Mouse (Mus musculus): ENCODE results near the gene 4931428L18Rik. TPM values are rescaled to one million over a fixed set of nuclear protein-coding genes. Genes with fewer than 3 reads are reported as not detected.

Gene 4931428L18Rik
- polyA plus RNA-seq, 1 experiment from 2014 or later: not detected

DNA sequence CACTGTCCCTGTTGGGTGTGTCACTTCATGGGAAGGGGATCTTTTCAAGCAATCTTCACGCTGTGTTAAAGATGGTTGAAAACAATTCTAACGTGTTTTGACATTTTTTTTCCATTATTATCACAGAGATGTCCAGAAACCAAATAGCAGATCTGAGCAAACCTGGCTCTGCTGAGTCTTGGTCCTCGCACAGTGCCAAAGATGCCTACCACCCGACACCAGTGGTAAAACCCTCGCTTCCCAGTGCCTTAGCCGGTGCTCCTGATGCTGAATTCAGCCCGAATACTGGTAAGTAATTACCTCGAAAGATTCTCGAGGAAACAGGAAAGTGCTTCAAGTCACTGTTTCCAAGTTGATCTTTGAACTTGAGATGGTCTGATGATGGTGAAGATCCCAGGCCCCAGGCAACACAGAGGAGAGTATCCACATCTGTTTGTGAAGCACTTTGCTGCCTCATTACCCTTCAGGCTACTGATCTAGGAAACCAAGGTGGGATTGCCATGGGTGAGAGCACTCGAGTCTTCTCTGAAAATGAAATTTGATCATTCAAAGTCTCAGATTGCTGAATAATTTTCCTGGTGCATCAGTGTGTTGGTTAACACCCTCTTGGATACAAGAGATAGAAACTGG is 32.1 kb downstream of the 4931428L18Rik start:
- Histone ChIP-seq H3K27me3 (no peaks in the 10 kb centered on the region), H3K27ac (no peak overlapping the region), H3K4me3 (replicated peaks) (no peak overlapping the region), H3K36me3 (no peaks in the 10 kb centered on the region), H3K9ac (replicated peaks) (no peak overlapping the region), H3K9me3 (no peaks in the 10 kb centered on the region), H3K4me1 (replicated peaks) (no peaks in the 10 kb centered on the region), H3K4me2 (no peak overlapping the region)
- WGBS: 77% methylated on average over 10 of the region's 10 CpGs
- ATAC-seq (ENCODE audit: insufficient number of reproducible peaks, insufficient read depth, low FRiP score, low TSS enrichment, low read depth): no peak

DNA sequence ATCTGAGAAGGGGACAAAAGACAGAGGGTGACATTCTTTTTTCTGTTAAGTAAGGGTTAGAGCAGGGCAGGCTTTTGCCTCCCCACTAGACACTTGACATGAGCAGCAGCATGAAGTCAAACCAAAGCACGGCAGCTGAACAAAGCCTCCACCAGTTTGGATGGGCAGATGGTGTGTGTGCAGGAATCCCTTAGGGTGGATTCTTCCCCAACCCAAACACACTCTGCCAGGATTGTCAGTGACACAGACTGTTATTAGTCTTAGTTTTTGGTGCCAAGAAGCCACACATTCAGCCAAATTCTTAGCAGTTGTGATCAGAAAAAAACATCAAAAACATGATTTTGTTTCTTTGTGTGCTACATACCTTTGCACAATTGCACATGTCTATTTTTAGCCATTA is 44.2 kb downstream of the 4931428L18Rik start:
- WGBS: 82% methylated on average over 1 of the region's 1 CpGs
- H3K9ac ChIP-seq (replicated peaks): no peak overlapping the region
- H3K36me3 ChIP-seq: no peaks in the 10 kb centered on the region
- no peak for ATAC-seq (ENCODE audit: insufficient number of reproducible peaks, insufficient read depth, low FRiP score, low TSS enrichment, low read depth)
- H3K4me3 ChIP-seq (replicated peaks): no peak overlapping the region
- H3K4me1 ChIP-seq (replicated peaks): no peaks in the 10 kb centered on the region
- H3K27me3 ChIP-seq: no peaks in the 10 kb centered on the region
- H3K9me3 ChIP-seq: no peaks in the 10 kb centered on the region
- no peak overlapping the region for H3K4me2 ChIP-seq
- H3K27ac ChIP-seq: no peak overlapping the region

DNA sequence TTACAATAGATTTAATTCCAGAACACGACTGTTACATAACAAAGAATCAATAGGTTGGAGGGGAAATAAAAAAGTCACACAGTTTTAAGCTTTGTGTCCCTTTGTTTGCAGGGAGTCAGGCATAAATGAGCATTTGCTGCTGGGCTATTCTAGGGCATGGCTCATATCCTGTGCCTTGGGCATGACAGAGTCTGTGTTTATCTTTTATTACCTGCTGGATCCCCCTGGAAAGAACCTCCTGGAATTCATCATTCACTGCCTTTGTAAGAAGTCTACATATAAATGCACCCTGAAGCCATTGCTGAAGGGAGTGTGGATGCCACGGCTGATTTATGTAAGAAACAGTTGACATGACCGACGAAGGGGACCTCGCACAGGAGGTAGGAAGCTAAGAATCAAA is 46.4 kb downstream of the 4931428L18Rik start, which contains the start of gene Lgsn:
Gene Lgsn, plus strand, starts transcription at position 301 of the 400 bp plus-strand sequence.
- 62% methylated on average over 5 of the region's 5 CpGs for WGBS
- H3K4me2 ChIP-seq: no peak within 1 kb of the TSS
- no peak within 1 kb of the TSS for H3K27ac ChIP-seq
- no peak within 1 kb of the TSS for H3K4me3 ChIP-seq (replicated peaks)
- H3K27me3 ChIP-seq: no peaks in the 10 kb centered on the region
- H3K9ac ChIP-seq (replicated peaks): no peak within 1 kb of the TSS
- no peaks in the 10 kb centered on the region for H3K36me3 ChIP-seq
- ATAC-seq (ENCODE audit: insufficient number of reproducible peaks, insufficient read depth, low FRiP score, low TSS enrichment, low read depth): no peak
- H3K4me1 ChIP-seq (replicated peaks): no peaks in the 10 kb centered on the region
- H3K9me3 ChIP-seq: no peaks in the 10 kb centered on the region

DNA sequence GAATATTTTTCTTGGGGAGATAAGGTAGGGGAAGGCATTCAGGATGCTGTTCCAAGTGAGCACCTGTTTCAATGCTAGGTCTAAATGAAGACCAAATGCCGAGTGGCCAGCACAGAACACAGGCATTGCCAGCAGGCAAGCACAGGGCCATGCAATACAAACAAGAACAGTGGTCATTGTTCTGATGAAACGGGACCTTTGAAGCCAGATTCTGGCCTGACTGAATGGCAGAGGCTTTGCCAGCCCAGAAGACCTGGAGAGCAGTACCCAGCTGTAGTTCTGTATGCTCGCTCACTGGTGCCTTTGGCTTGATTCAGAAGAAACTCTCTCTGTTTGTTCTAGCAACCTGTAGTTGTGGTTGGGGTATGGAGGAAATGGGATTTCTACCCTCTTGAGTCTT is 47.1 kb downstream of the 4931428L18Rik start:
- no peak for ATAC-seq (ENCODE audit: insufficient number of reproducible peaks, insufficient read depth, low FRiP score, low TSS enrichment, low read depth)
- Histone ChIP-seq H3K4me3 (replicated peaks) (no peak overlapping the region), H3K36me3 (no peaks in the 10 kb centered on the region), H3K9me3 (no peaks in the 10 kb centered on the region), H3K27ac (no peak overlapping the region), H3K27me3 (no peaks in the 10 kb centered on the region), H3K4me1 (replicated peaks) (no peaks in the 10 kb centered on the region), H3K4me2 (no peak overlapping the region), H3K9ac (replicated peaks) (no peak overlapping the region)
- WGBS: 86% methylated on average over 3 of the region's 3 CpGs

DNA sequence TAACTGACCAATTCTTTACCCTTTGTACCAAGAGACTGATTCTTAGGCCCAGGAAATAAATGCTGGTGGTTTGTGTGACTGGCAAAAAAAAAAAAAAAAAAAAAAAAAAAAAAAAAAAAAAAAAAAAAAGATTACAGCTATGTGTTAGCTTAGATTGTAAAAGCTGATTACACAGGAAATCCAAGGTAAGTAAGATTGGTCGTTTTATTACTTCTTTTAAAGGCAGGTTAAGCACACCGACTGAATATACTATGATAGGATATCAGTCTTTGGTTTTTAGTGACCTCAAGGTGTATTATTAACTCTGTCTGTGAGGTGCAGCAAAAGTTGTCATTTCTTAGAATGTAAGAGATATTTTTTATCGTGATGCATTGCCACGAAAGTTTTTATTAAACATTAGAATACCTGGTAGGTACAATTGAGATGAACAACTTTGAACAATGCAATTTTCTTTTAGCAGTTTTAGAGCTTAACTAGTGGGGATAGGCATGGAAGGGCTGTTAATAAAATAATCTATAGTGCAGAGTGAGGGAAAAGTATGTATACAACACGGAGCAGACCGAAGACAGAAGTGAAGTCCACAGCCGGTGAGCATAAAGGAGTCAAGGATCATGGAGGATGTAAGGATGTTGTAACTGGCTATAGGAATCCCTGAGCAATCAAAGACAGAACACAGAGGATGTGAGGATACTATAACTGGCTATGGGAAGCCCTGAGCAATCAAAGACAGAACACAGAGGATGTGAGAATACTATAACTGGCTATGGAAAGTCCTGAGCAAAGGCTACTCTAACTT is 57.0 kb downstream of the 4931428L18Rik start:
- no peak overlapping the region for H3K9ac ChIP-seq (replicated peaks)
- no peaks in the 10 kb centered on the region for H3K36me3 ChIP-seq
- no peaks in the 10 kb centered on the region for H3K4me1 ChIP-seq (replicated peaks)
- no peaks in the 10 kb centered on the region for H3K27me3 ChIP-seq
- H3K27ac ChIP-seq: no peak overlapping the region
- no peak for ATAC-seq (ENCODE audit: insufficient number of reproducible peaks, insufficient read depth, low FRiP score, low TSS enrichment, low read depth)
- 0 out of 2 replicates have a peak, but pooled peaks cover under 1% of the 10 kb centered on the region for H3K9me3 ChIP-seq
- H3K4me2 ChIP-seq: no peak overlapping the region
- no peak overlapping the region for H3K4me3 ChIP-seq (replicated peaks)
- 82% methylated on average over 7 of the region's 7 CpGs for WGBS

DNA sequence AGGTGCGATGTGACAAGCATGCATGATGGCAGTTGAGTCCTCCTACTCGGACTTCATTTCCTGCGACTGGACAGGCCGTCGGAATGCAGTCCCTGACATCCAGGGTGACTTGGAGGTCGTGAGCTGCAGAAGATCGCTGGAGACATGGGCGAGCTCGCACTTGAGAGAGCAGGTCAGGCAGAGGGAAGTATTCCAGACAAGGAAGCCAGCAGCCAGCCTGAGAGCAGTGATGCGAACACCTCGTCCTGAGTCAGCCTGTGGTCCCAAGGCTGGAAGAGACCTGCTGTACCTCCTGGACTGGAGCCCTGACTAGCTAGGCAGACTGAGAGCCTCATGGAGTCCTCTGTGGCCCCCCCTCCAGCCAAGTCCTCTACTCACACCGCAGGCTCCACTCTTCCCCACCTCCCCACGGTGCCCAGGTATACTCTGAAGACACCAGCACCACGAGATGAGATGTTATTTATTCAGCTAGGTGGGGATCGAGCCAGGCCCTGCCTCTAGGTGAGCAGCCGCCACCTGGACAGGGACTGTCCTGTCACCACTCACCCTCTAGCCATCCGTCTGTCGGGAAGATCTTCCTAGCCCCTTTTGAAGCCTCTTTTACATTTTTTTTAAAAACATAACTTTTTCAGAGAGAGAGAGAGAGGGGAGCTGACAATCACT is 57.8 kb downstream of the 4931428L18Rik start:
- WGBS: 55% methylated on average over 18 of the region's 18 CpGs
- Histone ChIP-seq H3K9me3 (0 out of 2 replicates have a peak, but pooled peaks cover 4% of the 10 kb centered on the region), H3K4me1 (replicated peaks) (no peaks in the 10 kb centered on the region), H3K36me3 (no peaks in the 10 kb centered on the region), H3K4me3 (replicated peaks) (no peak overlapping the region), H3K27ac (no peak overlapping the region), H3K4me2 (no peak overlapping the region), H3K9ac (replicated peaks) (no peak overlapping the region), H3K27me3 (no peaks in the 10 kb centered on the region)
- no peak; the same call in 1 of the 2 replicates for ATAC-seq (ENCODE audit: insufficient number of reproducible peaks, insufficient read depth, low FRiP score, low TSS enrichment, low read depth)

DNA sequence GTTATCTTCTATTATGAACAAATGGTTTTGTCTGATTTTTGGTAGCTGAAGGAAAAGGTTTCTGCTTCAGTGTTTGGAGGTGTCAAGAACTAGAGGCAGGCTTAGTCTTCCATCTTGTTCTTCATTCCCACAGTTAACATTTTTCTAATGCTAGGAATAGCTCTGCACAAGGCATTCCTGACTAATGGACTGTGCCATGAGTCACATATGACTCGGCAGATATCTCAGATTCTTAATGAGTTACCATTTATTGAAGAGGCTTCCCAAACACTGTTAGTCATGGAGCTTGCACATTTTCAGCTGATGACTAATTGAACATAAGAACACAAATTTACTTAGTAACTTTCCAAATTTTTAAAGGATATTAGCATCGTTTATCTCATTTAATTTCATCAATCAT is 65.6 kb downstream of the 4931428L18Rik start:
- H3K4me3 ChIP-seq (replicated peaks): no peak overlapping the region
- no peaks in the 10 kb centered on the region for H3K36me3 ChIP-seq
- H3K27ac ChIP-seq: no peak overlapping the region
- H3K9me3 ChIP-seq: 0 out of 2 replicates have a peak, but pooled peaks cover 4% of the 10 kb centered on the region
- WGBS: 87% methylated on average over 2 of the region's 2 CpGs
- H3K27me3 ChIP-seq: no peaks in the 10 kb centered on the region
- H3K4me1 ChIP-seq (replicated peaks): no peaks in the 10 kb centered on the region
- H3K4me2 ChIP-seq: no peak overlapping the region
- H3K9ac ChIP-seq (replicated peaks): no peak overlapping the region
- no peak for ATAC-seq (ENCODE audit: insufficient number of reproducible peaks, insufficient read depth, low FRiP score, low TSS enrichment, low read depth)

DNA sequence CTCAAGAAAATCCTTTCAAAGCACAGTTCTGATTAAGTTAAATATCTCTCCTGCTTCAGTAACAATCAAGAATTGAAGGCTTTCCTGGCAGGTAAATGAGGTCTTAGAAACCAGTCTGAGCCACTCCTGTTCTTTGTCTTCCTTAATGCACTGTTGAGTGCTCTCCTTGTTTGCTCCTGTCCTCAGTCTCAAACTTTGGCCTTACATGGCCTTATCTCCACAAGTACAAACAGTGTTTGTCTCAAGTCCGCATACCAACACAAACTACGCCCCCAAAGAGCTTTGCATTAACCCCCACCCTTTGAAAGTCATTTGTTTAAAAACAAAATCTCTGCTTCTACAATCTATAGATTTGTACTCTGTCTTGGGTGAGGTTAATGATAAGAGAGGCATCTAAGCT is 66.3 kb downstream of the 4931428L18Rik start:
- ATAC-seq (ENCODE audit: insufficient number of reproducible peaks, insufficient read depth, low FRiP score, low TSS enrichment, low read depth): no peak
- H3K4me2 ChIP-seq: no peak overlapping the region
- H3K9me3 ChIP-seq: 0 out of 2 replicates have a peak, but pooled peaks cover 4% of the 10 kb centered on the region
- H3K4me1 ChIP-seq (replicated peaks): no peaks in the 10 kb centered on the region
- WGBS: 88% methylated on average over 2 of the region's 2 CpGs
- H3K4me3 ChIP-seq (replicated peaks): no peak overlapping the region
- no peaks in the 10 kb centered on the region for H3K27me3 ChIP-seq
- H3K9ac ChIP-seq (replicated peaks): no peak overlapping the region
- H3K36me3 ChIP-seq: no peaks in the 10 kb centered on the region
- no peak overlapping the region for H3K27ac ChIP-seq

DNA sequence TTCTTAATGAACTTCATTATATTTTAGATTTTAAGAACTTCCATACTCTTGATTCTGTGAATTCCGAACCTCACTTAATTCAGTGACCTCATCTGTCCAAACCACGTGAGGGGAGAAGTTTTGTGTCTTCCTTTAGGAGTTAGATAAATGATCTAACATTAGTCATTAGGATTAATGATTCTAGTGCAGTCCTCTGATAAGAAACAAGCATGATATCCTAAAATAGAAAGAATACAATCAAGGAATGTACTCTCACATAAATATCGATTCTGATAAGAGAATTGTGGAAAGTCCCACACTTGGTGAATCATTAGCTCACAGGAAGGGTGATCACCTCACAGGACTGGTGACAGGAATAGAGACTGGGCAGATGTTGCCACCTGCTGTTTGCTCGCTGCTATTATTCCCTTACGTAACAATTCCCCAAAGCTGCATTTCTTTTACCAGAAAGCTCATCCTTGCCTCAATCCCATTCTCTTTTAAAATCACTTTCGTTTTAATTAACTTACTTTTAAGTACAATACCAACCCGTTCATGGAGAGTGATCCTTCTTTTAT is 68.6 kb downstream of the 4931428L18Rik start:
- Histone ChIP-seq H3K4me2 (no peak overlapping the region), H3K4me1 (replicated peaks) (peaks cover 18% of the 10 kb centered on the region), H3K9ac (replicated peaks) (no peak overlapping the region), H3K9me3 (no peaks in the 10 kb centered on the region), H3K36me3 (no peaks in the 10 kb centered on the region), H3K27ac (no peak overlapping the region), H3K4me3 (replicated peaks) (no peak overlapping the region), H3K27me3 (no peaks in the 10 kb centered on the region)
- ATAC-seq (ENCODE audit: insufficient number of reproducible peaks, insufficient read depth, low FRiP score, low TSS enrichment, low read depth): no peak
- 25% methylated on average over 7 of the region's 7 CpGs for WGBS

DNA sequence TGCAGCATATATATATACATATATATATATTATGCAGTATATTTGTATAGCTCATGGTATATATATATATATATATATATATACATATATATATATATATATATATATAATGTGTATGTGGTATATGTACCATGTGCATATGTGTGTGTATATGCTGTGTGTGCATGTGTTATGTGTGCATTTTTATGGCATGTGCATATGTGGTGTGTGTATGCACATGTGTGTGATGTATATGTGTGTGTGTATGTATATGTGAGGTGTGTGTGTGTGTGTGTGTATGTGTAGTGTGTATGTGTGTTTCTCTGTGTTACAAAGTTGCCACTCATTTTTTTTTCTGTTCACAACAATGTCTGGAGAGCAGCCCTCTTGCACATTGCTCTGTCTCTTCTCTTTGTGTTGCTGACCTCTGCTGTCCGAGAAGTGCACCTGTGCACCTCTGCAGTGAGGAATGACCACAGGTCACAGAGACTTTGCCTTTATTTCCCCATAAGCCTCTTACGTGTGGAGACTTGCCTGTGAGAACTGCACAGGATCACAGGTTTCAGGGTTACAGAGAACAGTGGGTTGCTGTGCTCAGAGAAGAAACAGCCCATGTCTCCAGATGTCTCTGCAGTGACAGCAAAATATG is 69.6 kb downstream of the 4931428L18Rik start:
- no peak overlapping the region for H3K4me3 ChIP-seq (replicated peaks)
- H3K27ac ChIP-seq: no peak overlapping the region
- 60% methylated on average over 2 of the region's 2 CpGs for WGBS
- peaks cover 21% of the 10 kb centered on the region for H3K4me1 ChIP-seq (replicated peaks)
- no peak for ATAC-seq (ENCODE audit: insufficient number of reproducible peaks, insufficient read depth, low FRiP score, low TSS enrichment, low read depth)
- no peaks in the 10 kb centered on the region for H3K27me3 ChIP-seq
- H3K4me2 ChIP-seq: no peak overlapping the region
- H3K9me3 ChIP-seq: no peaks in the 10 kb centered on the region
- no peak overlapping the region for H3K9ac ChIP-seq (replicated peaks)
- H3K36me3 ChIP-seq: no peaks in the 10 kb centered on the region

DNA sequence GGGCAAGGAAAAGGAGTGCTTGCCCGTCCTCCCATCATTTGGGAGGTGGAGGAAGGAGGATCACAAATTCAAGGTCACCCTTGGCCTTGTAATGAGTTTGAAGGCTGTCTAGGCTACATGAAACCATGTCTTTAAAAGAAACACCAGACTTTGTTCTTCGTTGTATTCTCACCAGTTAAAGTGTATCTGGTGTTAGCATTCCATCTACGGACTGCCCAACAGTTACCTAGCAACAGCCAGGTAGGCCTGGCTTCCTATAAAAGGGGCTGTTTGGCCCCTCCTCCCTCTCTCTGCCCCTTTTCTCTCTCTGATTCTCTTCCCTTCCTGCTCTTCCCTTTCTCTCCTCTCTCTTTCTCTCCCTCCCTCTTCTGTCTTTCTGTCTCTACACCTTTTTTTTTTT is 71.9 kb downstream of the 4931428L18Rik start:
- Histone ChIP-seq H3K4me1 (replicated peaks) (peaks cover 21% of the 10 kb centered on the region), H3K27me3 (no peaks in the 10 kb centered on the region), H3K36me3 (no peaks in the 10 kb centered on the region), H3K4me3 (replicated peaks) (no peak overlapping the region), H3K27ac (no peak overlapping the region), H3K4me2 (no peak overlapping the region), H3K9me3 (no peaks in the 10 kb centered on the region), H3K9ac (replicated peaks) (no peak overlapping the region)
- ATAC-seq (ENCODE audit: insufficient number of reproducible peaks, insufficient read depth, low FRiP score, low TSS enrichment, low read depth): no peak
- WGBS: 57% methylated on average over 3 of the region's 3 CpGs
